Mouse (Mus musculus) frontal cortex, postnatal 25 days (tissue): ENCODE measurements around the gene Pcx.

Experiments used
- DNase-seq, 2 experiments: peaks; one replicate each; pipeline ENCODE4 v3.0.0; 2022; ENCODE audit warnings: low spot score in 2 of 2

The Pcx gene

GRCm38 (mm10) chr19:4548305-4548883 is 38.1 kb downstream of the Pcx start:
- no peak for DNase-seq

- no peak for DNase-seq
These were observed 44.0 kb downstream of the Pcx start for GRCm38 (mm10) chr19:4554248-4554647.

- no peak for DNase-seq
These were observed 44.8 kb downstream of the Pcx start for GRCm38 (mm10) chr19:4555086-4555485.

- DNase-seq: no peak
These were observed 46.5 kb downstream of the Pcx start for GRCm38 (mm10) chr19:4556787-4557186.

- DNase-seq: peak in 1 of 2 experiments; percentile 12
These were observed 47.7 kb downstream of the Pcx start for GRCm38 (mm10) chr19:4557796-4558569.

GRCm38 (mm10) chr19:4558570-4558955 is 48.3 kb downstream of the Pcx start:
- DNase-seq: no peak

GRCm38 (mm10) chr19:4559011-4559410 is 48.7 kb downstream of the Pcx start:
- no peak for DNase-seq

GRCm38 (mm10) chr19:4559588-4559987 is 49.3 kb downstream of the Pcx start:
- no peak for DNase-seq

GRCm38 (mm10) chr19:4560205-4560604 is 49.9 kb downstream of the Pcx start:
- no peak for DNase-seq

- no peak for DNase-seq
These were observed 55.4 kb downstream of the Pcx start for GRCm38 (mm10) chr19:4565678-4566077.

- no peak for DNase-seq
These were observed 56.6 kb downstream of the Pcx start for GRCm38 (mm10) chr19:4566880-4567279.

GRCm38 (mm10) chr19:4567665-4568064 is 57.4 kb downstream of the Pcx start:
- DNase-seq: no peak

- no peak for DNase-seq
These were observed 58.6 kb downstream of the Pcx start for GRCm38 (mm10) chr19:4568832-4569231.

GRCm38 (mm10) chr19:4569356-4570236 is 59.3 kb downstream of the Pcx start:
- DNase-seq: no peak

- DNase-seq: no peak
These were observed 60.0 kb downstream of the Pcx start for GRCm38 (mm10) chr19:4570237-4570613.

GRCm38 (mm10) chr19:4570815-4571214 is 60.5 kb downstream of the Pcx start:
- DNase-seq: no peak

GRCm38 (mm10) chr19:4571658-4572057 is 61.4 kb downstream of the Pcx start:
- no peak for DNase-seq

GRCm38 (mm10) chr19:4572061-4572460 is 61.8 kb downstream of the Pcx start:
- DNase-seq: no peak

GRCm38 (mm10) chr19:4572467-4572866 is 62.2 kb downstream of the Pcx start:
- DNase-seq: no peak

GRCm38 (mm10) chr19:4573241-4573640 is 63.0 kb downstream of the Pcx start:
- DNase-seq: no peak

GRCm38 (mm10) chr19:4578799-4579198 is 68.5 kb downstream of the Pcx start:
- no peak for DNase-seq

GRCm38 (mm10) chr19:4579296-4579695 is 69.0 kb downstream of the Pcx start:
- no peak for DNase-seq

- DNase-seq: no peak
These were observed 73.6 kb downstream of the Pcx start for GRCm38 (mm10) chr19:4583856-4584255.
